Mouse (Mus musculus): ENCODE results near the gene Gm9376.

The Gm9376 gene

DNA sequence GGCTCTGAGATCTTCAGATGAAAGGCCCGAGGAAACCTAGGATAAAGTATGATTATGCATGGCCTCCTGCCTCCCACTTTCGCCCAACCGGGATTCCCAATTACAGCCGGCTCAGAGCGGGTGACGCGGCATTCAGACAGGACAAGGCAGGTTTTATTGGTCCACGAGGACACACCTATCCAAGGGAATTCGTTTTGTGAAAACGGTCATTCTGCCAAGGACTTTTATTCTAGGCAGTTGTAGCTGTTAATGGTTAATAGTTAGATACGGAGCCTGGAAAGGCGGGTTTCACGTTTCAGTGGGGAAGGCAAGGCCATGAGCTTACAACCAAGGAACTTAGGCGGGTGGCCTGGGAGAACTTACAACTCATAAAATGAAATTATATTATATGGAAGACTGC, 16.2 kb downstream of the Gm9376 start:
- DNase-seq, result no peak

DNA sequence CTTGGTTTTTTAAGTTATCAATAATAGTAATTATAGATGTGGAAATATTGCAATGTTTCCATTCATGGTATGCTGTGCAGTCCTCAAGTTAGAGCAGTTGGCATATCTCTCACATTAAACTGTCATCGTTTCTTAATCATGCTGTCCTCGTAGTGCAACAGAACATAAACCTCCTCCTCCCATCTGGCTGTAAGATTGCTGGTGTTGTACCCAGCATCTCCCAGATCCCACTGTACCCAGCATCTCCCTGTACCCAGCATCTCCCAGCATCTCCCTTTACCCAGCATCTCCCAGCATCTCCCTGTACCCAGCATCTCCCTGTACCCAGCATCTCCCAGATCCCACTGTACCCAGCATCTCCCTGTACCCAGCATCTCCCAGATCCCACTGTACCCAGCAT, 19.3 kb downstream of the Gm9376 start:
- no peak for DNase-seq

GRCm38 (mm10) chr14:118289133-118289532, 22.4 kb downstream of the Gm9376 start:
- DNase-seq, result no peak

DNA sequence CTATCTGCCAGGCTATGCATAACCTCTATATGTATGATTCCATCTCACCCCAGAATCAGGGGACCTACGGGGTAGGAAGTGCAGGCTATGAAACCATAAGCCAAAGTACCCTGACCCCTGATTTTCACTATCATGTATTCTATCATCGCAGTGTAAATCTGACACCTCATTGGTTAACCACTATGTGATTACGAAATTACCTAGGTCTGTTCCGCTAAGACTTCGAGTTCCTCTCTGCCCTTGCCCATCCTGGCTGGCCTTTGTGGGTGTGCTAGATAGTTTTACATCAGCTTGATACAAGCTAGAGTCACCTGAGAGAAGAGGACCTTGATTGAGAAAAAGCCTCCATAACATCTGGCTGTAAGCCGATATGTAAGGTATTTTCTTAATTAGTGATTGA, 23.2 kb downstream of the Gm9376 start:
- DNase-seq, result no peak

DNA sequence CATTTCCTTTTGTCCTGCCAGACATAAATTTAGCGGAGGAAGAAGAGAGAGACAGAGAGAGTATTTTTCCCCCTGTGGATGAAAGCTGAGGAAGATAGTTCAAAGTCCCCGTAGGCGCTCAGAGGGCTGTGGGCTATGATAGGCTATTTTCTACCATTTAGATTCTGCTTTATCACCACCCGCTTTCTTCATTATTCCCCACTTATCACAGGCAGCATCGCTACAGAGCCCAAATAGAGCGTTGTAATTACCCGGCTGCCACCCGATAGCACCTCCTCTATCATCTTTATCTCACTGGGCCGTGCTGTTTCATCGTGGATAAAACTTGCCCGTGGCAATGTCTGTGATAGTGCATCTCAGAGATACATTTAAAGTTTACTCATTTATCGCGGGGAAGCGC, 35.8 kb downstream of the Gm9376 start:
- DNase-seq, result no peak

GRCm38 (mm10) chr14:118304560-118304959, 37.8 kb downstream of the Gm9376 start:
- no peak for DNase-seq

DNA sequence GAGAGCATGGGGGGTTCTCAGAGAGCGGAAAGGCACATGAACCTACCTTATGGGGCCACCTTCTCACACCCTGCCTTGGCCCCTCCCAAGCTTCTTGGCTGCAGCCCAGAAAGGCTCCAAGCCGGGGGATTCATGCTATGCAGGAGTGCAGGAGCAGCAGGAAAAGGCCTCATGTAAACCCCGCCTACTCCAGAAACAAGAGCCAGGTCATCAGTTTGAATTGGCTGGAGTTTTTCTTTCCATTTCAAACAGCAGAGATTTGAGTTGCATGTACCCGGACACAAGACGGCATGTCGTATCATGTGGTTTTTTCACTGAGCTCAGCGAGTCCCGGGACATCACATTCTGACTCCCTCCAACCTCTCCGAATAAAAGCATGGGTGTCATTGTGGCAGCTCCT, 39.2 kb downstream of the Gm9376 start:
- peak; percentile 55 to 62 for DNase-seq

DNA sequence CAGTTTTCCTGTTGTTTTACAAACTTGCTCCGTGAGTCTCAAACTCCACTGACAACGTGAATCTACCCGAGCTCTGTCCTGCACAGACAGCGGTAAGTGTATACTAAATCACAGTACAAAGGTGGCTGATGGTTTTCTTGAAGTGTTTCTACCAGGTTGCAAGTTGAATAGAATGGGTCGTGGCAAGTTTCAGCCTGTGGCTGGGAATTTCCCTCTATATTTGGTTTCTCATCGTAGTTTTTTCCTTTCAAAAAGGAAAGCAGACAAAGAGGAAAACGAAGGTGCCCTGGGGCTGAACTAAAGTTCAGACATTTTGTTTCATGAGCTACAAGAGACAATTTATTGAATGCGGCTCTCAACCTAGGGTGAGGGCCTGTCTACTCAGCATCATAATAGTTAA, 40.3 kb downstream of the Gm9376 start:
- no peak for DNase-seq

DNA sequence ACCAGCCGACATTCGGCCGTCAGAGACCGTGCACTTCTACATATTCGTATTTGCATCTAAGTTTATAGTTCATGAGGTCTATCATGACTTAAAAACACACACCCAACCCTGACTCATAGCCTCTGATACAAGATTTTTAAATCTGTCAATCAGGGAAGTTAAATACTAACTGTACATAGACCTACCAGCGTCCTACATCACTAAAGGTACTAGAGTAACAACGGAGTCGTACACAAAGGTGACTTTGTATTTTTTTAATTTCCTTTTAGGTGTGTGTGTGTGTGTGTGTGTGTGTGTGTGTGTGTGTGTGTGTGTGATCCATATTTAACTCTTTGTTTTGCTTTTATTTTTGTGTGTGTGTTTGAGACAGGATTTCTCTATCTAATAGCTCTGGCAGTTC, 44.9 kb downstream of the Gm9376 start:
- no peak for DNase-seq

DNA sequence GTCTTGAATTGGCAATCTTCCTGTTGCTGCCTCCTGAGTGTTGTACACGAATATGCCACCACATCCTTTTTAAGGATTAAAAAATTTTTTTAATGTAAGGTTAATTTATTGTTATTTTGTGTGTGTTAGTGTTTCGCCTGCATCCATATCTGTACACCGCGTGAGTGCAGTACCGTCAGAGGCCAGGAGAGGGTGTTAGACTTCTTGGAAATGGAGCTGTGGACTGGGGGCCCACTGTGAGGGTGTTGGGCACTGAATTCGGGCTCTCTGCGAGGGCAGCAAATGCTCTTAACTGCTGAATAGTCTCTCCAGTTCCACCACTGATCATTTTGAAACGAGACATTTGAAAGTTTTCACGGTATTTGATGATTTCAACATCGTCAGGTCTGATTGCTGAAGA, 45.9 kb downstream of the Gm9376 start:
- DNase-seq, result no peak

GRCm38 (mm10) chr14:118313931-118314330, 47.2 kb downstream of the Gm9376 start:
- DNase-seq, result no peak

DNA sequence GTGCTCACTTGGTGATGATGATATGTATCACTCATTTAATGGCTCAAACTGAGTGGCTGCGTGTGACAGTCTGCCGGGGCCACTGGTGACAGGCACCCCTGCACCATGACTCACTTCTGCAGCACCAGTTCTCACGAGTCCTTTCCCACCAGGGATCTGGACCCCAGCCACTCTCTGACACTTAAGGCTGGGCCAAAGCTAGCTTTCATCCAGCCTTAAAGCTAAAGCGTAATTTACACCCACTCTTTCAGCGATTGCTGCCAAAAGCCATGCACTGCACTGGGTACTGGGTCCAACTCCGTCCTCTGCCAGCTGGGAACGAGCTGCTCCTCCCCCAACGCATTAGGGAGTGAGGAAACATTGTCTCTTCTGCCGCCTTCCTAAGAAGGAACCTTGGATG, 50.5 kb downstream of the Gm9376 start:
- peak; percentile 56 to 70 for DNase-seq
